Mouse (Mus musculus) cortical plate, adult 2 months (tissue): ENCODE results near the gene Zpr1. TPM values are rescaled to one million over a fixed set of nuclear protein-coding genes. Genes with fewer than 3 reads are reported as not detected.
"Not testable (repeated sequence)": the region's sequence is repeated elsewhere in the genome, so short reads cannot be mapped to it uniquely, and the experiment has no call there.

Source experiments
- H3K27ac ChIP-seq: fragments of 200-500 bp; 2 replicates; pipeline ENCODE4 v1.5.1; 2012; ENCODE audit warnings: low read length, control low read depth, inconsistent platforms; ENCODE audit not compliant: insufficient read depth
- H3K4me1 ChIP-seq: fragments of 200-500 bp; 2 replicates; pipeline ENCODE4 v1.6.1; 2011; ENCODE audit warnings: low read length; ENCODE audit not compliant: control insufficient read depth, insufficient read depth
- H3K4me3 ChIP-seq: fragments of 200-500 bp; 2 replicates; pipeline ENCODE4 v1.5.1; 2011; ENCODE audit warnings: mild to moderate bottlenecking, low read length, control low read depth; ENCODE audit not compliant: insufficient read depth
- CTCF ChIP-seq: fragments of 200-500 bp; IDR thresholded peaks from 2 replicates; pipeline ENCODE4 v1.5.1; 2011; ENCODE audit warnings: mild to moderate bottlenecking, control low read depth, low read length; ENCODE audit not compliant: insufficient read depth; ENCODE audit errors: extremely low read depth
- POLR2A ChIP-seq: fragments of 200-500 bp; IDR thresholded peaks from 2 replicates; pipeline ENCODE4 v1.6.1; 2011; ENCODE audit warnings: mild to moderate bottlenecking, low read length, control low read depth; ENCODE audit not compliant: insufficient read depth; ENCODE audit errors: extremely low read depth
- polyA plus RNA-seq: library from polyadenylated mRNA; depleted of rRNA; stranded (reverse); fragments of >200 nt; gene quantifications from 2 replicates; pipeline ENCODE4 v1.2.3, GENCODE M21; 2012

The Zpr1 gene
- polyA plus RNA-seq, 1 experiment = 42.2 TPM

DNA sequence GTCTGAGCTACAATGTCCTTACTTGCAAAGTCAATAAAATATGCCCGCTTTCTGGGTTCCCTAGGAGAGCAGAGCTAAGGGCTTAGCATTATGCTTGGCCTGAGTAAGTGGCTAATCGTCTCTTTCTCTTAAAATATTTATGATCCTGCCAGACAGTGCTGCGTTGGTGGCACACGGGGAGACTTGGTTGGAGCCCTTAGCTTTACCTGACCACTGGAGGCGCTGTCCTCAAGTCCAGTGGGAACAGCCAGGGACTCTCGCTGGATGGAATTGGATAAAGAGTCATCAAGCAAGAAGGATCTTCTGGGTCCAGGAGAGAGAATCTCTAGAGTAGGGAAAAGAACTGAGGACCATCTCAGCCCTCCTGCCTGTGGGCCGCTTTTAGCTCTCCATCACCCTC lies 36.3 kb downstream of the Zpr1 start:
- Histone ChIP-seq H3K4me3 (no peak overlapping the region), H3K27ac (no peak overlapping the region), H3K4me1 (no peaks in the 10 kb centered on the region)
- TF ChIP-seq CTCF (peak; percentile 28; the same call in 1 of the 2 replicates), POLR2A (no peak)

DNA sequence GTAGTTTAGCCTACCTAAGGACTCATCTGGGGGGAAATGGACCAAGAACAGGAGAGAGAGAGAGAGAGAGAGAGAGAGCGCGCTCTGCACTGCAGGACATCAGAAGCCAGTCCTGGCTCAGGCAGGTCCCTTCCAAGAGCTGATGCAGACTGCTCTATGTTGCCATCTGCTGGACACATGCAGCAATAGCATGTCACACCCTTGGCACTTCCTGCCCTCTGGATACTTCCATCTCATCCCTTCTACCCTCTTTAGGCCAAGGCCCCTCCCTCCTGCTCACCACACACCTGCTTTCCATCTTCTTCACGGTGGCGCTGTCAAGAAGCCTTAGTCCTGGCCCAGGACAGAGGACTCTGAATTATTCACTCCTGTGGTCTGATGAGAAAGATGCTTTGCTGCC lies 41.6 kb downstream of the Zpr1 start:
- H3K4me3 ChIP-seq = no peak overlapping the region
- no peak for TF ChIP-seq POLR2A
- TF ChIP-seq CTCF = peak; percentile 98
- 0 out of 2 replicates have a peak, but pooled peaks cover 4% of the 10 kb centered on the region for H3K4me1 ChIP-seq
- H3K27ac ChIP-seq = no peak overlapping the region

DNA sequence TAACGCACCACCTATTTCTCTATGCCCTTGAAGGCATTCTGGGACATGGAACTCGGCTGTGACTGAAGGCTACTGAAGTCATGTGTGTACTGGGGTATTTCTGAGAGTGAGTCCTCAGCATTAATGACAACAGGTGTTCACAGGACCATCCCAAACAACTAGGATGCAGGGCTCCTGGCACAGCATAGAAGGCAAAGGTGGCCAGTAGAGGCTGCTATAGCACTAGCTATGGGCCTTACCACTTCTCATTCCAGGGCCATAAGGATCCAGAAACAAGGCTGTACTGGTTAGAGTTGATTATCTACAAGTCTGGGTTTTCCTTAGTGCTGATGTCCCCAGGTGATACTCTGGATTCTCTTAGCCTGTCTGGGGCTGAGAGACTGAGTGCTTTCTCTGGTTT lies 42.1 kb downstream of the Zpr1 start:
- TF ChIP-seq CTCF (0 out of 2 replicates have a peak, but pooled peaks have one; percentile 23), POLR2A (no peak)
- H3K4me1 ChIP-seq = 0 out of 2 replicates have a peak, but pooled peaks cover 4% of the 10 kb centered on the region
- H3K4me3 ChIP-seq = no peak overlapping the region
- H3K27ac ChIP-seq = no peak overlapping the region

DNA sequence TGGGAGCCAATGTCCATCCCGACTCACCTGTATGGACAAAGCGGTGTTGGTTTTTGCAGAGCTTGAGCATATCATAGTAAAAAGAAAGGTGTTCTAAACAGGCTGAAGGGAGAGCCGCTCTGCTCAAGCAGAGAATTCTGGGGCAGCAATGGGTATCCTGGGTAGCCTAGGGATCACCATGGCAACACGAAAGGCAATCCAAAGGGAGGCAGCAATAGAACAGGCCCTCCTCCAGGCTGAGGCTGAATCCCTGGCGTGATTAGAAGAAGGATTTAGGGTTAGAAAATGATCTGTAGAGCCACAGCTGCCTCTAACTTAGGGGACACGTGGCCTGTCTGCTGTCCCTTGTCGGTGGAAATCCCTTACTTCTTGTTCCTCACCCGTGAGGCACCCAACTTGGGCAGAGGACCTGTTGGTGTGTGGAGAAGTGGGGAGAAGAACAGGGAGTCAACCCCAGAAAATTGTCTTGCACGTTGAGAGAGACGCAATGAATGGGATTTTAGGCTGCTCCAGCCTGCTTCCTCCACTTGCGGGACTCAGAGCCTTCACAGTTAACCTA lies 43.0 kb downstream of the Zpr1 start:
- 0 out of 2 replicates have a peak, but pooled peaks cover 4% of the 10 kb centered on the region for H3K4me1 ChIP-seq
- H3K4me3 ChIP-seq = no peak overlapping the region
- H3K27ac ChIP-seq = 0 out of 2 replicates have a peak overlapping the region, but pooled peaks have one; percentile 0
- TF ChIP-seq CTCF (no peak), POLR2A (no peak)

DNA sequence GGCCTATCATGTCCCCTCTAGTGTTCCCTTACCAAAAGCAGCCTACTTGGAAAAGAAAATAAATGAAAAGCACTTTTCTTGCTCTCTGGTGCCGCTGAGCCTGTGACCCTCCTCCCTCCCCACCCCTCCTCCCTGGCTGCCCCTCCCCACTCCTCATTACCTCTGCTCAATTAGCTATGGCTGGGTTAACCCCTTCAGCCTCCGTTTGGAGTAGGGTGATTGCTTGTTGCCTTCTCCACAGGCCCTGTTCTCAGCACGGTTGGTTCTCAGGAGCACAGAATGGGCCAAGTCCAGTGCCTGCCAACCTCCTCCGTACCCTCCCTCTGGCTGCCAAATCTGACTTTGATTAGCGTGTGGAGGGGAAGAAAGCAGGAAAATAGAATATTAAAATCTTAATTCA lies 43.5 kb downstream of the Zpr1 start:
- Histone ChIP-seq H3K4me1 (0 out of 2 replicates have a peak, but pooled peaks cover 4% of the 10 kb centered on the region), H3K27ac (no peak overlapping the region), H3K4me3 (no peak overlapping the region)
- TF ChIP-seq POLR2A (no peak), CTCF (no peak)

DNA sequence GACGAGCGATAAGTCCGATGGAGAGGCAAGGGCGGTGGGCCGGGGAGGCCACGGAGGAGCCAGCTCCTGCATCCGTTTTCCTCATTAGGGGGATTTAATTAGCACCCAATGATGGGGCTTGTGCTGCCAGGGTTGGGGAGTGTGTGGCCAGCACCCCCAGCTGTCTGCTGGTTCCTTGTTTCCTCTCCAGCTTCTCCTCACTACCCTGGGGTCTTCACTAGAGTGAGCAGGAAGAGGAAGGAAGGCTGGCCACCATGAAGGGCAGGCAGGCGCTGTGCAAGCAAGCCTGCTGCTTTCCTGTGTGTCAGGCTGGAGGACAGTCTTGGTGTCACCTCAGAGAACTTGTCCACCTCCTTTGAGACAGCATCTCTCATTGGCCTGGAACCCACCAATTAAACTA lies 44.0 kb downstream of the Zpr1 start:
- 0 out of 2 replicates have a peak, but pooled peaks cover 4% of the 10 kb centered on the region for H3K4me1 ChIP-seq
- TF ChIP-seq POLR2A = no peak
- no peak for TF ChIP-seq CTCF
- H3K27ac ChIP-seq = no peak overlapping the region
- H3K4me3 ChIP-seq = no peak overlapping the region

DNA sequence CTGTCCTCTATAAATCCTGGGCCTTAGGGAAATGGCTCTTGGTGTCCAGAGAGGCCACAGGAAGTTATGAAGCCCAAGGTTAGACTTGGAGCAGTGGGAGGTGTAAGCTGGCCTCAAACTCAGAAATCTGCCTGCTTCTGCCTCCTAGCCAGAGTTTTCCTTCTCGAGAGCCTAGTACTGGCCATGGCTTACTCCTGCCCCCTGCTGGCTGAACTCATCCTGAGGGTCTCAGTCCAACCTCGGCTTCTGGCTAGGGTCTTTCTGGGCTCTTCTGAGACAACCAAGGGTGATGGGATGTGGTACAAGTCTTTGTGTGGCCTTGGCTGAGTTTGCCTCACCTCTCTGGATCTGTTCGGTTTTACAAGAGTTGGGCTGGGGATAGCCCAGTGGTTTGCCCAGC lies 45.1 kb downstream of the Zpr1 start:
- Histone ChIP-seq H3K4me3 (no peak overlapping the region), H3K27ac (no peak overlapping the region), H3K4me1 (0 out of 2 replicates have a peak, but pooled peaks cover 4% of the 10 kb centered on the region)
- TF ChIP-seq CTCF = no peak
- no peak for TF ChIP-seq POLR2A

DNA sequence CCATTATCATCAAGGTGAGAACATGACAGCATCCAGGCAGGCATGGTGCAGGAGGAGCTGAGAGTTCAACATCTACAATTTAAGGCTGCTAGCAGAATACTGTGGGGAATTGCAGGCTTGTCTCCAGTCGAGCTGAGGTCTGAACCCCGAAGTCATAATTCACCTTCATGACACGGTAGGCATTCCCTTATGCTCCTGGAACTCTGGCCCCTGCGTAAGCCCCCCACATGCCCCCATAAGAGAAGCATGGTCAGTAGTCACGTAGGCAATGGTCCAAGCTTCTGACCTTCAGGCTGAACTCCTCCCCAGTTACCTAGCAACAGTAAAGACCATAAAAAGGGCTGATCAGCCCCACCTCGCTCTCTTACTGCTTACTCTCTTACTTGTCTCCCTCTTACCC lies 47.0 kb downstream of the Zpr1 start, which contains the start of gene 4931429L15Rik:
TSS of gene 4931429L15Rik (minus strand) at position 101 of the 400 bp plus-strand sequence.
- not testable (repeated sequence) for H3K4me1 ChIP-seq, H3K4me3 ChIP-seq

DNA sequence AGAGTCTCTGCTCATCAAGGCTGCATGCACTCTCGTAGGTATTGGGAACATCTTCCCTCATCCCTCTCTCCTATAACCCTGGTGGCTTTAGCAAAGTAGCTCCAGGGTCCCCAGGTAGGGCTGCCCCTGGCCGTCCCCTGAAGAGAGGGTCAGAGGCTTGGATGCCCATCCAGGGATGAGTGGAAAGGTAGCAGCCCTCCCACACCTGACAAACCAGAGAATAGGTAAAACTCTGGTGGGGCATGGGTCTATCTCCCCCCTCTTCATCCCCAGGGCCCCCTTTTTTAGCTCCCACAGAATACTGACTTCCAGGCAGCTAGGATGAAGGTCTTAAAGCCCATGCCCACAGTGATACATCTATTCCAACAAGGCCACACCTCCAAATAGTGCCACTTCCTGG lies 47.6 kb downstream of the Zpr1 start:
- Histone ChIP-seq H3K4me3 (no peak overlapping the region), H3K4me1 (0 out of 2 replicates have a peak, but pooled peaks cover 4% of the 10 kb centered on the region), H3K27ac (no peak overlapping the region)
- no peak for TF ChIP-seq CTCF
- no peak for TF ChIP-seq POLR2A

More for the DNA sequence above, 47.0 kb downstream of the Zpr1 start, which contains the start of gene 4931429L15Rik:
- H3K27ac ChIP-seq = not testable (repeated sequence)

DNA sequence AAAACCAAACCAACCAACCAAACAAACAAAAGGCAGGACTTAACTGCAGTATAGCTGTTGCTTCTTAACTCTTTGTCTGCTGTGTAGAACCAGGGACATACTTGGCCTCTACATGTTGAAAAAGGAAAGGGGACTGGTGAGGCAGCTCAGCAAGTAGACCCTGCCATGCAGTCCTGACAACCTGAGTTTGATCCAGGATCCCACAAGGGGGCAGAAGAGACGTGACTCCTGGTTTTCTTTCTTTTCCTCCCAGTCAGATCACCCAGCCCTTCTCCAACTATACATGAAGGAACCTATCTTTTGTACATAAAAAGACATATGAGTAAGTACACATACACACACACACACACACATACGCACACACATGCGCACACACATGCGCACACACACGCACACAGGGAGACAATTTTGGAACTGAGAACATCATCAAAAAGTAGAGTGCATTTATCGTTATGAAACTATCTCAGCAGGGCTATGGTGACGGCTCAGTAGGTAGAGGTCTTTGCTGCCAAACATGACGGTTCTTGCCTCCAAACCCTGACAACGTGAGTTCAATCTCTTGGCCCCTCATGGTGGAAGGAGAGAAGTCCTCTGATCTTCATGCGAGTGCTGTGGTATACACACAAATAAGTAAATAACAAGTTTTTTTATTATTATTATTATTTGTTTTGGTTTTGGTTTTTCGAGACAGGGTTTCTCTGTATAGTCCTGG lies 54.0 kb downstream of the Zpr1 start:
- Histone ChIP-seq H3K4me1 (0 out of 2 replicates have a peak, but pooled peaks cover 1% of the 10 kb centered on the region), H3K4me3 (no peak overlapping the region), H3K27ac (no peak overlapping the region)
- no peak for TF ChIP-seq POLR2A
- TF ChIP-seq CTCF = no peak
